Mouse (Mus musculus) left cerebral cortex, adult 9 months (tissue): ENCODE data around the gene Smlr1.
A peak's percentile ranks its signal among the peaks of the same experiment; 100 is the strongest.

Experiments used
- DNase-seq, 2 experiments: peaks; one replicate each; pipeline ENCODE4 v3.0.0; 2022; ENCODE audit warnings: low spot score in 2 of 2

Smlr1 gene

GRCm38 (mm10) chr10:25535891-25536331 lies at the start of gene Smlr1:
Smlr1 (minus strand) TSS chr10:25536267.
- DNase-seq = no peak

DNA sequence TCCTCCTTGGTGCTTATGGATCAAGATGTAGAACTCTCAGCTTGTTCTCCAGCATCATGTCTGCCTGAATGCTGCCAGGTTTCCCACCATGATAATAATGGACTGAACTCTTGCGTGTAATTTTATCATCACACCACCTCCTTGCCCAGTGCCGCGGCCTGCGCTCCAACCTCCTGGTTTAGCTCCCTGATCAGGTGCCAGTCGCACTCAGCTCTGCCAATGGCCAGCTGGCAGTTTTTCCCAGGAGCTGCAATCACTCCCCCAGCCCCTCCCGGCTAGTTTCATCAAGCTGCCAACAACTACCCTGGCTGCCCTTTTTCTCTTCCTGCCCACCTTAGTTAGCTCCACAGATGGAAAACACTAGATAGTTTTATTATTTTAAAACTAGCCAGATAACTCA lies 48.8 kb upstream of the Smlr1 start:
- peak in 1 of 2 experiments; percentile 21 for DNase-seq

- DNase-seq = no peak
Measured at GRCm38 (mm10) chr10:25580066-25580465, 44.0 kb upstream of the Smlr1 start.

GRCm38 (mm10) chr10:25571319-25572240 lies 35.5 kb upstream of the Smlr1 start:
- DNase-seq = no peak

GRCm38 (mm10) chr10:25552936-25553335 lies 16.9 kb upstream of the Smlr1 start:
- DNase-seq = peak in 1 of 2 experiments; percentile 23

DNA sequence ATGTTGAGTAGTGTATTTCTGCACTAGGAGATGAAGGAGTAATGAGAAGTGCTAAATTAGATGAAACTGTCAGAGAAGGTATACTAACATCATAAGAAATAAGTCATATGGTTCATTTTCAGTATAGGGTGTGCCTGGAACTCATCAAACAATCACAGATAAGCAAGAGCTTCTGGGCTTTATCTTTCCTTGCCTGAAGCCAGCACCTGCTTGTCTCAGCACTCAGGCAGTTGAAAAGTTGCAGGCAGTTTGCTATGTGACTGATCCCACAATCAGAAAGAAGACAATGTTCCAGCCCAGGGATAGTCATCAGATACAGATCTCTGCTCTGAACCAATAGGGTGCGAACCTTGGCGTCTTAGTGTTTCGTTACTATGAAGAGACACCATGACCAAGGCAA lies 5.0 kb upstream of the Smlr1 start:
- no peak for DNase-seq

- no peak for DNase-seq
Measured at GRCm38 (mm10) chr10:25539771-25540168, 3.7 kb upstream of the Smlr1 start.

DNA sequence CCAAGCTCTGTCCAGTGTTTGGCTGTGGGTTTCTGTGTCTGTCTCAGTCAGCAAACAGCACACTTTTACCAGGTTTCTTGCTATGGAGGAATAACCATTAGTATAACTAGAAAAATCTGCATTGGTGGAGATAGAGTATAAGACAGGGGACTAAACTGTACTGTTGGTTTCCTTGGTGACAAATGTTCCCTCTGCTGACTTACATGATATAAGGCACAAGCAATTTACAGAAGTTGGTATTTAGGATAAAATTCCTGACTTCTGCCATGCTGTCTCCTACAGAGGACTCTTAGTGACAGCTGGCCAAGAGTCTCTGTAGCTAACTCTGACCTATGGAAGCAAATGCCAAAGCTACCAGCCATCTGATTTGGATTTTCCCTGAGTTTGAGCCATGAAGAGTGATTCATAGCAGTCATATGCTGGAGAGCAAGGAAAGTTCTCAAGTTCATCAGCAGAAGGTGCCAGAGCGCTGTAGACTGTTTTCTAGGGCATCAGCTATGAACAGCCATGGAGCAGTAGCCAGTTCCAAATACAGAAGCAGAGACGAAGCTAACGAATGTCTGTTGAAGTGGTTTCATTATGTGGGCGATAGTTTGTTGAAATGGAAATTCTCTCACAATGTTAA lies 3.2 kb upstream of the Smlr1 start:
- DNase-seq = peak in 1 of 2 experiments; percentile 62

- DNase-seq = no peak
Measured at GRCm38 (mm10) chr10:25538738-25539137, 2.7 kb upstream of the Smlr1 start.

GRCm38 (mm10) chr10:25536621-25537020 lies 554 bp upstream of the Smlr1 start:
- DNase-seq = no peak

GRCm38 (mm10) chr10:25534467-25534866 lies 1.6 kb downstream of the Smlr1 start:
- DNase-seq = no peak

GRCm38 (mm10) chr10:25533513-25534246 lies 2.4 kb downstream of the Smlr1 start:
- no peak for DNase-seq

GRCm38 (mm10) chr10:25533105-25533504 lies 3.0 kb downstream of the Smlr1 start:
- DNase-seq = no peak

GRCm38 (mm10) chr10:25531335-25531734 lies 4.7 kb downstream of the Smlr1 start:
- DNase-seq = no peak

DNA sequence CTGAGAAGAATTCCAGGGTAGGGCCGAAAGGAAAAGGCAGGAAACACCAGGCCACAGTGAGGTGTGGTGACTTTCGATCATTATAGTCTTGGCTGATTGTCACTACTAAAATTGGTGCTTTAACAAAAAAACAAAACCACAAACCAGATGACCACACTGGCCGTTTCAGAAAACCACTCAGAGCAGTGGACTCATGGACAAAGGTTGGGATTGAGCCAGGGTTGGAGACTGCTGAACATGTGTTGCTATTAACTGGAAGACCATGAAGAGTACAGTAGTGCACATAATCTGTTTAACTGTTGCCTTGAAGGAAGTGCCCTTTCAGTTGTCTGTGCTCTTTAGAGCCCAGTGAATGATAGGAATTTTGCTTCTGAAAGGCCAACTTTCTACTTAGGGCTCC lies 8.9 kb downstream of the Smlr1 start:
- no peak for DNase-seq

DNA sequence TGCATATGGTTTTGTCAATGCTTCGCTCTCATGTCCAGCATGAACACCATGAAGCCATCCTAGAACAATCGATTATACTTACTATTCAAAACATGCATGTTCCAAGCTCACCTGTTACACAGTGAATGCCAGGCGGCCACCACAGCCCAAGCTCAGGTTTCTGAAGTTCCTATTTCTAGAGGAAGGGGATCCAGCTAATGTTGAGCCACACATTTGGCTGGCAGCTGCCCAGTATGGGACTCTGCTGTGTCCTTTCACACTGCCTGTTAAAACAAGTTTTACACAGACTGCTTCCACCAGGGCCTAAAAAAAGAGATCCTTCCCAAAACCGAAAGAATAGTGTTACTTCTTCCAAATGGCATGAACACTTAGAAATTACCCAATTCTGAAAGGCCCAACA lies 9.4 kb downstream of the Smlr1 start:
- no peak for DNase-seq

GRCm38 (mm10) chr10:25526156-25526555 lies 9.9 kb downstream of the Smlr1 start:
- no peak for DNase-seq

GRCm38 (mm10) chr10:25523727-25524126 lies 12.3 kb downstream of the Smlr1 start:
- no peak for DNase-seq

- DNase-seq = no peak
Measured at GRCm38 (mm10) chr10:25520428-25520827, 15.6 kb downstream of the Smlr1 start.

GRCm38 (mm10) chr10:25519954-25520353 lies 16.1 kb downstream of the Smlr1 start:
- no peak for DNase-seq

DNA sequence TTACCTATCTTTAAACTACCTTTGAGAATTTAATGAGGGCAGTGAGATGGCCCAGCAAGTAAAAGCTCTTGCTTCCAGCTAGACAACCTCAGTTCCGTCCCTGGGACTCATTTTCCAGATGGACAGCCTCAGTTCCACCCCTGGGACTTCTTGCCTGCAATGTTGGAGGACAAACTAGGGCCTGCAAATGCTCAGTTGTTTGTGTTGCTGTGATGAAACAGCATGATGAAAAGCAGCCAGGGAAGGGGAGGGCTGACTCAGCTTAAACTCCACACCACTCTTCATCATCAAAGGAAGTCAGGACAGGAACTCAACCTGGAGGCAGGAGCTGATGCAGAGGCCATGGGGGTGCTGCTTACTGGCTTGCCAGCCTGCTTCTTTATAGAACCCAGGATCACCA lies 22.2 kb downstream of the Smlr1 start:
- DNase-seq = no peak

DNA sequence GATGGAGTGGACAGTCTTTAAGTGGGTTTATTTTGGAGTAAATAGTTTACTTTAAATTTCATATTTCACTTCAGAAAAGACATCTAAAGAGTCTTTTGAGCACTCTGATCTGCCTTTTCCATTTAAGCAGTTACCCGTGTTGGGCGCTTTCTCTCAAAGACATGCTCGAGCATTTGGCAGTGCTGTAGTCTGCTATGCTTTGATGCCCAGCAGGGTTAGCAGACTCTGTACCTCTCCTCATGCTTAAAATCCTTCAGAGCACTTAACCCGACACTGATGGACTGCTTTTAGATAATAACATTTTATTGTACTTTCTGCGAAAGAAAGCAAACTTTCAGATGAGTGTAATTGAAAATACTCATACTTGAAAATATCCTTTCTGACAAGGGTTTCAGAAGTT lies 32.8 kb downstream of the Smlr1 start:
- no peak for DNase-seq
